Mouse (Mus musculus) kidney, adult 2 months (tissue): ENCODE data around the gene Klhdc8a. TPM values are rescaled to one million over a fixed set of nuclear protein-coding genes. Genes with fewer than 3 reads are reported as not detected.

Experiments
- DNase-seq: peaks from one replicate; pipeline ENCODE4 v3.0.0; 2021
- H3K27ac ChIP-seq: fragments of 200-500 bp; 2 replicates; pipeline ENCODE4 v1.5.1; 2012; ENCODE audit warnings: low read depth, low read length, control low read depth, inconsistent platforms; ENCODE audit not compliant: insufficient read depth
- H3K27me3 ChIP-seq: fragments of 200-500 bp; replicated peaks from 2 replicates; pipeline ENCODE4 v1.6.1; 2012; ENCODE audit warnings: mild to moderate bottlenecking, moderate library complexity, low read length, inconsistent platforms; ENCODE audit not compliant: control insufficient read depth, insufficient read depth
- H3K36me3 ChIP-seq: fragments of 200-500 bp; 2 replicates; pipeline ENCODE4 v1.6.1; 2012; ENCODE audit warnings: mild to moderate bottlenecking, moderate library complexity, low read length, inconsistent platforms; ENCODE audit not compliant: control insufficient read depth, insufficient read depth
- H3K4me1 ChIP-seq: fragments of 200-500 bp; 2 replicates; pipeline ENCODE4 v1.6.1; 2011; ENCODE audit warnings: low read length; ENCODE audit not compliant: control insufficient read depth, insufficient read depth
- H3K4me3 ChIP-seq: fragments of 200-500 bp; 2 replicates; pipeline ENCODE4 v1.5.1; 2011; ENCODE audit warnings: mild to moderate bottlenecking, low read depth, low read length, control low read depth; ENCODE audit not compliant: insufficient read depth
- CTCF ChIP-seq: fragments of 200-500 bp; conservative IDR thresholded peaks from 2 replicates; pipeline ENCODE4 v1.5.1; 2011; ENCODE audit warnings: low read depth, mild to moderate bottlenecking, control low read depth, low read length, moderate library complexity, mixed read lengths; ENCODE audit not compliant: insufficient read depth, insufficient read length
- POLR2A ChIP-seq: fragments of 200-500 bp; IDR thresholded peaks from one replicate; pipeline ENCODE4 v1.6.1; 2011; ENCODE audit warnings: low read depth, low read length, control low read depth
- WGBS: fragments of 180-500 bp; shearing (Covaris S2); methylation state at CpG from one replicate; pipeline ENCODE4 v1.1.7; 2018; 5-methylcytosine and 5-hydroxymethylcytosine counted together
- polyA plus RNA-seq: library from polyadenylated mRNA; depleted of rRNA; stranded (reverse); fragments of >200 nt; gene quantifications from 2 replicates; pipeline ENCODE4 v1.2.3, GENCODE M21; 2012

Klhdc8a gene
- polyA plus RNA-seq, 1 experiment = 15.7 TPM

GRCm38 (mm10) chr1:132317894-132318863 lies 19.8 kb downstream of the Klhdc8a start:
- Histone ChIP-seq H3K27ac (peak overlapping the region; percentile 94), H3K4me3 (peak overlapping the region; percentile 79), H3K4me1 (peaks cover 36% of the 10 kb centered on the region), H3K27me3 (no peaks in the 10 kb centered on the region), H3K36me3 (no peaks in the 10 kb centered on the region)
- WGBS = 34% methylated on average over 8 of the region's 8 CpGs
- TF ChIP-seq POLR2A (no peak), CTCF (no peak)
- DNase-seq = peak; percentile 28

GRCm38 (mm10) chr1:132319242-132319641 lies 20.8 kb downstream of the Klhdc8a start:
- WGBS = 31% methylated on average over 5 of the region's 5 CpGs
- Histone ChIP-seq H3K27ac (0 out of 2 replicates have a peak overlapping the region, but pooled peaks have one; percentile 0), H3K27me3 (no peaks in the 10 kb centered on the region), H3K4me3 (no peak overlapping the region), H3K4me1 (peaks cover 37% of the 10 kb centered on the region), H3K36me3 (no peaks in the 10 kb centered on the region)
- no peak for TF ChIP-seq POLR2A
- TF ChIP-seq CTCF = no peak
- peak; percentile 95 for DNase-seq

- Histone ChIP-seq H3K36me3 (no peaks in the 10 kb centered on the region; the same call in 1 of the 2 replicates), H3K27ac (0 out of 2 replicates have a peak overlapping the region, but pooled peaks have one; percentile 7), H3K27me3 (no peaks in the 10 kb centered on the region), H3K4me3 (no peak overlapping the region), H3K4me1 (peaks cover 47% of the 10 kb centered on the region)
- WGBS = 61% methylated on average over 7 of the region's 7 CpGs
- DNase-seq = no peak
- no peak for TF ChIP-seq CTCF
- TF ChIP-seq POLR2A = no peak
Measured at GRCm38 (mm10) chr1:132321821-132322580, 23.6 kb downstream of the Klhdc8a start.

GRCm38 (mm10) chr1:132322711-132323542 lies 24.5 kb downstream of the Klhdc8a start:
- H3K4me1 ChIP-seq = peaks cover 56% of the 10 kb centered on the region
- WGBS = 37% methylated on average over 13 of the region's 13 CpGs
- peak overlapping the region; percentile 53 for H3K27ac ChIP-seq
- H3K36me3 ChIP-seq = peaks cover 3% of the 10 kb centered on the region; the same call in 1 of the 2 replicates
- H3K4me3 ChIP-seq = no peak overlapping the region
- TF ChIP-seq POLR2A (no peak), CTCF (no peak)
- no peaks in the 10 kb centered on the region for H3K27me3 ChIP-seq
- peak; percentile 82 for DNase-seq

GRCm38 (mm10) chr1:132326777-132327176 lies 28.4 kb downstream of the Klhdc8a start:
- Histone ChIP-seq H3K4me3 (no peak overlapping the region), H3K27me3 (no peaks in the 10 kb centered on the region), H3K27ac (peak overlapping the region; percentile 34; the same call in 1 of the 2 replicates), H3K4me1 (peaks cover 55% of the 10 kb centered on the region), H3K36me3 (peaks cover 19% of the 10 kb centered on the region)
- WGBS = 25% methylated on average over 9 of the region's 9 CpGs
- no peak for TF ChIP-seq CTCF
- no peak for TF ChIP-seq POLR2A
- peak; percentile 75 for DNase-seq

- Histone ChIP-seq H3K36me3 (peaks cover 22% of the 10 kb centered on the region), H3K27me3 (no peaks in the 10 kb centered on the region), H3K4me1 (peaks cover 55% of the 10 kb centered on the region), H3K27ac (peak overlapping the region; percentile 34), H3K4me3 (no peak overlapping the region)
- DNase-seq = no peak
- 42% methylated on average over 17 of the region's 17 CpGs for WGBS
- no peak for TF ChIP-seq CTCF
- no peak for TF ChIP-seq POLR2A
Measured at GRCm38 (mm10) chr1:132327477-132327876, 29.1 kb downstream of the Klhdc8a start.
